Mouse (Mus musculus) heart, embryonic 16.5 days (tissue): ENCODE measurements around the gene Ccdc124. TPM values are rescaled to one million over a fixed set of nuclear protein-coding genes. Genes with fewer than 3 reads are reported as not detected.

Source experiments
- ATAC-seq: fragments of 200-750 bp; cut with Nextera tagmentation; replicated peaks from 2 replicates; pipeline ENCODE4 v1.8.0; 2017; ENCODE audit warnings: moderate number of reproducible peaks; ENCODE audit not compliant: insufficient read depth, low FRiP score; ENCODE audit errors: extremely low read depth
- H3K27ac ChIP-seq: fragments of 300-500 bp; sonication (generic); 2 replicates; pipeline ENCODE4 v1.5.1; 2014; ENCODE audit warnings: mild to moderate bottlenecking, low read length, control low read depth, moderate library complexity
- H3K27me3 ChIP-seq: fragments of 300-500 bp; sonication (generic); 2 replicates; pipeline ENCODE4 v1.6.1; 2014; ENCODE audit warnings: low read length, mixed read lengths; ENCODE audit not compliant: control insufficient read depth, insufficient read depth
- H3K36me3 ChIP-seq: fragments of 300-500 bp; sonication (generic); 2 replicates; pipeline ENCODE4 v1.6.1; 2014; ENCODE audit not compliant: control insufficient read depth, insufficient read depth
- H3K4me1 ChIP-seq: fragments of 300-500 bp; sonication (generic); 2 replicates; pipeline ENCODE4 v1.6.1; 2014; ENCODE audit warnings: low read length, mixed read lengths; ENCODE audit not compliant: control insufficient read depth, insufficient read depth
- H3K4me2 ChIP-seq: fragments of 300-500 bp; sonication (generic); 2 replicates; pipeline ENCODE4 v1.6.1; 2014; ENCODE audit warnings: low read depth, mild to moderate bottlenecking, control low read depth, low read length
- H3K4me3 ChIP-seq: fragments of 300-500 bp; sonication (generic); 2 replicates; pipeline ENCODE4 v1.5.1; 2014; ENCODE audit warnings: mild to moderate bottlenecking, control low read depth, low read length
- H3K9ac ChIP-seq: fragments of 300-500 bp; sonication (generic); 2 replicates; pipeline ENCODE4 v1.6.1; 2014; ENCODE audit warnings: low read length, control low read depth
- H3K9me3 ChIP-seq: fragments of 300-500 bp; sonication (generic); replicated peaks from 2 replicates; pipeline ENCODE4 v1.6.1; 2016; ENCODE audit warnings: low read length; ENCODE audit not compliant: control insufficient read depth
- WGBS: fragments of 180-500 bp; shearing (Covaris S2); extraction: QIAGEN DNeasy Blood & Tissue Kit; methylation state at CpG from one replicate; pipeline ENCODE4 v1.1.7; 2014; 5-methylcytosine and 5-hydroxymethylcytosine counted together
- polyA plus RNA-seq: library from polyadenylated mRNA; unstranded; fragments of >200 nt; fragmentation: Nextera tagmentation; extraction: Ambion mirVana; gene quantifications from 2 replicates; pipeline ENCODE4 v1.2.1, GENCODE M21; 2015

Ccdc124 gene
- polyA plus RNA-seq, 1 experiment from 2014 or later: 82.3 TPM

DNA sequence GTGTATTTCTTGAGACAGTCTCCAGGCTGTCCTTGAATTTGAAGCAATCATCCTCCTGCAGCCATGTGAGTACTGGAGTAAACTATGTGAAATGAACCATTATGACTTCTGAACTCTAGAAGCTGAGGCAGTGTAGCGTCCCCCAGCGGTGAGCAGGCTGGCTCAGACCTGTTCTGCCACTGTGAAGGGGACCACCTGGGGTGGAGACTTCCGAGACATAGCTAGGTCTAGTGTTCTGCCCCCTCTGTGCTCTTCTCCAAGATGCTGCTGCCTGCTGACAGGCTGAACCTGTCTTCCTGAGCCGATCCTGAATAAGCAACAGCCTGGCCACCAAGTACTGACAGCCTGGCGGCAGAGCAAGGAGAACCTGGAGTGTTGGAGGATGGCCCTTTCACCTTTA, 28.6 kb downstream of the Ccdc124 start:
- Histone ChIP-seq H3K36me3 (no peaks in the 10 kb centered on the region), H3K9me3 (no peaks in the 10 kb centered on the region), H3K4me3 (no peak overlapping the region), H3K27me3 (no peaks in the 10 kb centered on the region; the same call in 1 of the 2 replicates), H3K9ac (no peak overlapping the region), H3K4me1 (0 out of 2 replicates have a peak, but pooled peaks cover under 1% of the 10 kb centered on the region), H3K27ac (no peak overlapping the region), H3K4me2 (no peak overlapping the region)
- no peak for ATAC-seq
- 44% methylated on average over 5 of the region's 5 CpGs for WGBS

DNA sequence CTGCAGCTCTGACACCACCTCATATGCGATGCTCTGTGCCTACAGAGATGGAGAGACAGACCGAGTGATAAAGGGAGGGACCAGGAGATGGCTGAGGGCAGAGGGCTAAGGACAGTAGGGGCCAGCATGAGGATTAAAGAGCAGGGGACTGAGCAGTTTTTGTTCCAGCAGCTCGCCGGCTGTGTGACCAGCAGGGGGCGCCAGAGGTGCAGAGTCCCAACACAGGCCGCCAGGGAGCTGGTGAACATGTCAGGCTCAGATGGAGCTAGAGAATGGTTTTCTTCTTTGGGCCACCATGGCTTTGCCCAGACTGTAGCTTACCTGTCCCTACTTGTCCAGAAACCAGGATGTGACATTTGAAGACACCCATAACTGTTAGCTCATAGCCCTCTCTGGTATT, 29.2 kb downstream of the Ccdc124 start:
- Histone ChIP-seq H3K36me3 (no peaks in the 10 kb centered on the region), H3K4me1 (0 out of 2 replicates have a peak, but pooled peaks cover 2% of the 10 kb centered on the region), H3K4me2 (no peak overlapping the region), H3K4me3 (no peak overlapping the region), H3K27me3 (no peaks in the 10 kb centered on the region; the same call in 1 of the 2 replicates), H3K9me3 (no peaks in the 10 kb centered on the region), H3K9ac (no peak overlapping the region), H3K27ac (no peak overlapping the region)
- ATAC-seq: no peak
- WGBS: 2% methylated on average over 6 of the region's 6 CpGs

DNA sequence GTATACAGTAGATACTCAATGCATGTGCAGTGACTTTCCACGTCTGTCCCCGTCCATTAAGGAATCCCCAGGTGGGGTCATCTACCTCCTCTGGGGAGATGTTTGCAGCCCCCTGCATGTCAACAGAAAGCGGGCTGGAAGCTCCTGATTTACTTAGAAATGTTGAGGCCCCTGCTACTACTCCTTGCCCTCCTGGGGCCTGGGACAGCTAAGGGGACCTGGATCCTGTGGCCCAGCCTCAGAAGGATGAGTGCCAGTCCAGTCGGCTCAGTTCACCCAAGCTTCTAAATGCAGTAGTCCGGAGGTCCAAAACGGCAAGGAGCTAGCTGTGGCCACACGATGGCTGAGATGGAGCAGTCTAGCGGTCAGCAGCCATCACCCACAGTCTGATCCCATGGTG, 29.8 kb downstream of the Ccdc124 start:
- Histone ChIP-seq H3K36me3 (no peaks in the 10 kb centered on the region), H3K27me3 (no peaks in the 10 kb centered on the region; the same call in 1 of the 2 replicates), H3K4me1 (0 out of 2 replicates have a peak, but pooled peaks cover 2% of the 10 kb centered on the region), H3K4me2 (no peak overlapping the region), H3K4me3 (no peak overlapping the region), H3K27ac (no peak overlapping the region), H3K9ac (no peak overlapping the region), H3K9me3 (no peaks in the 10 kb centered on the region)
- 83% methylated on average over 8 of the region's 8 CpGs for WGBS
- no peak for ATAC-seq

DNA sequence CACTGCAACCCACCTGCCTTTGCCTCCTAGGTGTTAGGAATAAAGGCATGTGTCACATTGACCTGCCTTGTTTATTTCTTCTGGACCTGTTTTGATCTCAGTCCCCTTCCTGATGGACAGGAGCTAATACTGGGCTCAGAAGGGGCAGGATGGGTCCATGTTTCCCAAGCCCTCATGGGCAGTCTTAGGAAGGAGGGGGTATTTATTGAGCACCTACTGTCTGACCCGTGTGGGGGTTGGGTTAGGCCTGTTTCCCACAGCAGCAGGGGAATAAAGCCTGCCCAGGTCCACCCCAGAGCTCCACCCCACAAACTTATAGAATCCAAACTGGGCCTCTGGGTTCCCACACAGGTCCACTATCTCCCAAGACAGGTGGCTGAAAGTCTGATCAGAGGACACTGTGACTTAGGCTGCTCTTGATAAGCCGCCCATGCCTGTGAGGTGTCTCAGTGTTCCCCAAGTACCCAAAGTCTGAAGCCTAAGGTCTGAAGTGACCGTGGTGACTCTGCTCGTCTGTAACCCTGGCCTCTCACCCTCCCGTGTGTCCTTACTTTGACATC, 30.4 kb downstream of the Ccdc124 start:
- Histone ChIP-seq H3K27ac (no peak overlapping the region), H3K4me1 (peaks cover 7% of the 10 kb centered on the region), H3K9me3 (no peaks in the 10 kb centered on the region), H3K4me2 (no peak overlapping the region), H3K36me3 (no peaks in the 10 kb centered on the region), H3K27me3 (no peaks in the 10 kb centered on the region; the same call in 1 of the 2 replicates), H3K9ac (no peak overlapping the region), H3K4me3 (no peak overlapping the region)
- no peak for ATAC-seq
- WGBS: 76% methylated on average over 5 of the region's 5 CpGs

DNA sequence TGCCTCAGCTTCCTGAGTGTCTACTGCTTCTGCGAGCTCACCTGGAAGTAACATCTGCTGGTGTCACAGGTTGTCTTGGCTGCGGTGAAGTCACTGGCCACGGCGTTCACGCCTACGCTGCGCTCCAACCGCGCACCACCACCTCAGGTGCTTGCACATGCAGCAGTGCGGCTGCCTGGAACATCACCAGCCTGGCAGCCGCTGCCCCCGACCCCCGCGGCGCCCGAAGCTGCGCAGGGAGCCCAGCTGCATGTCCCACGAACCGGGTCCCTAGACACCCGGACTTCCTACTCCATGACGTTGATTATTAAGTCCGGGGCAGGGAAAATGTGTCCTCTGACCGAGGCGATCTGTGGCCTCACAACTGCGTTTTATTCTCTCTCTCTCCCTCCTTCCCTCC, 31.3 kb downstream of the Ccdc124 start:
- Histone ChIP-seq H3K4me3 (no peak overlapping the region), H3K4me1 (peaks cover 7% of the 10 kb centered on the region)
- no peak for ATAC-seq

DNA sequence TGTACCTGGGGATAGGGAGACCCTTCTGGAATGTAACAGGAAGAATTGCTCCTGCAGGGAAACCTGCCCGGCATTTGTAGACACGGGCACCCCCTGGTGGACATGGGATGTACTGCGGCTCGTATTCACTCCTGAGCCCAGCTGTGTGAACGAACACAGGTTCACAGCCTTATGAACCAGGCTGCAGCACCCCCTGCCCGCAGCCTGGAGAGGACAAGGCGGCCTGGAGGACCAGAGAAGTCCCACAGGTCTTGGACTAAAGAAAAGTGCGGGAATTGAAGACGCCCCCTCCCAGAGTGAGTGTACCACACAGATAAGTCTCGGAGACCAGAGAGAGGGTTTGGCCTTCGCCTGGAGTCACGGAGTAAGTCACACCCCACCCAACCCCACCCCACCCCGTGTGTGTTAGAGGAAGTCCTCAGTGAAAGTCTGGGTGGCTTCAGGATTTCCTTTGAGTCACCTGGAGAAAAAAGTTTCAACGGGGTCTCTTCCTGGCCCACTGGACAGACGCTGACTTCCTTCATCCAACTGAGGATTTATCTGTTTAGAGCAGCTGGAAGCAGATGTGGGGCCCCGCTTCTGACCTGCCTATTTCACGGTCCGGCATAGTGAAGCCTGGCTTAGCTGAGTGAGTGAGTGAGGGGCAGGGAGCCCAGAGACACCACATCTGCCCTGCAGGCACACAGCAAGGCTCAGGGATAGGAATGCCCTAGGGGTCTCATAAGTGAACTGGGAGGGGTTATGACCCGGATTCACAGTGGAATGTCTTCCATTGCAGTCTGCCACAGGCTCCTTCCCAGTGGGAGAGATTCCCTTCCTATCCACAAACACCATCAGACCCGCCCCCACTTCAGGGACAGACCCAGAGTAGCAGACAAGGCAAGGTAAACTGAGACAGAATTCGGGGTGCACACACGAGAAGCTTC, 32.3 kb downstream of the Ccdc124 start:
- Histone ChIP-seq H3K27me3 (no peaks in the 10 kb centered on the region; the same call in 1 of the 2 replicates), H3K4me2 (no peak overlapping the region), H3K4me3 (no peak overlapping the region), H3K4me1 (peaks cover 7% of the 10 kb centered on the region), H3K9ac (0 out of 2 replicates have a peak overlapping the region, but pooled peaks have one; percentile 13), H3K9me3 (no peaks in the 10 kb centered on the region), H3K36me3 (no peaks in the 10 kb centered on the region), H3K27ac (no peak overlapping the region)
- ATAC-seq: no peak
- WGBS: 34% methylated on average over 22 of the region's 22 CpGs

More for the DNA sequence above, 31.3 kb downstream of the Ccdc124 start:
- H3K4me2 ChIP-seq: no peak overlapping the region
- H3K27ac ChIP-seq: no peak overlapping the region
- WGBS: 66% methylated on average over 25 of the region's 25 CpGs
- no peaks in the 10 kb centered on the region for H3K36me3 ChIP-seq
- no peaks in the 10 kb centered on the region for H3K9me3 ChIP-seq
- H3K27me3 ChIP-seq: no peaks in the 10 kb centered on the region; the same call in 1 of the 2 replicates
- no peak overlapping the region for H3K9ac ChIP-seq

DNA sequence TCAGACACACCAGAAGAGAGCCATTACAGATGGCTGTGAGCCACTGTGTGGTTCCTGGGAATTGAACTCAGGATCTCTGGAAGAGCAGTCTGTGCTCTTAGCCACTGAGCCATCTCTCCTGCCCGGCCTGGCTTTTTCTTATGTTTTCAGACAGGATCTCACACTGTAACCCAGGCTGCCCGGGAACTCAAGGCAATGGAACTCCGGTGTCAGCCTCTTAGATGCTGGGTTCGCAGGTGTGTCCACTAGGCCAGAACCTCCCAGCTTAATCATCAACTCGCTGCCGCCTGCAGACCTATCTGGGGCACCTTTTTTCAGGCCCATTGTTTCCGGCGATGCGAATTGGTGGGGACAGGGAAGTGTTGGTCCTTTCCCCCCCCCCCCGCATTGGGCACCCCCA, 33.1 kb downstream of the Ccdc124 start:
- Histone ChIP-seq H3K9ac (no peak overlapping the region), H3K4me1 (peaks cover 7% of the 10 kb centered on the region), H3K4me2 (no peak overlapping the region), H3K27ac (no peak overlapping the region), H3K27me3 (no peaks in the 10 kb centered on the region; the same call in 1 of the 2 replicates), H3K4me3 (no peak overlapping the region), H3K9me3 (no peaks in the 10 kb centered on the region), H3K36me3 (0 out of 2 replicates have a peak, but pooled peaks cover 3% of the 10 kb centered on the region)
- 49% methylated on average over 10 of the region's 10 CpGs for WGBS
- no peak for ATAC-seq

DNA sequence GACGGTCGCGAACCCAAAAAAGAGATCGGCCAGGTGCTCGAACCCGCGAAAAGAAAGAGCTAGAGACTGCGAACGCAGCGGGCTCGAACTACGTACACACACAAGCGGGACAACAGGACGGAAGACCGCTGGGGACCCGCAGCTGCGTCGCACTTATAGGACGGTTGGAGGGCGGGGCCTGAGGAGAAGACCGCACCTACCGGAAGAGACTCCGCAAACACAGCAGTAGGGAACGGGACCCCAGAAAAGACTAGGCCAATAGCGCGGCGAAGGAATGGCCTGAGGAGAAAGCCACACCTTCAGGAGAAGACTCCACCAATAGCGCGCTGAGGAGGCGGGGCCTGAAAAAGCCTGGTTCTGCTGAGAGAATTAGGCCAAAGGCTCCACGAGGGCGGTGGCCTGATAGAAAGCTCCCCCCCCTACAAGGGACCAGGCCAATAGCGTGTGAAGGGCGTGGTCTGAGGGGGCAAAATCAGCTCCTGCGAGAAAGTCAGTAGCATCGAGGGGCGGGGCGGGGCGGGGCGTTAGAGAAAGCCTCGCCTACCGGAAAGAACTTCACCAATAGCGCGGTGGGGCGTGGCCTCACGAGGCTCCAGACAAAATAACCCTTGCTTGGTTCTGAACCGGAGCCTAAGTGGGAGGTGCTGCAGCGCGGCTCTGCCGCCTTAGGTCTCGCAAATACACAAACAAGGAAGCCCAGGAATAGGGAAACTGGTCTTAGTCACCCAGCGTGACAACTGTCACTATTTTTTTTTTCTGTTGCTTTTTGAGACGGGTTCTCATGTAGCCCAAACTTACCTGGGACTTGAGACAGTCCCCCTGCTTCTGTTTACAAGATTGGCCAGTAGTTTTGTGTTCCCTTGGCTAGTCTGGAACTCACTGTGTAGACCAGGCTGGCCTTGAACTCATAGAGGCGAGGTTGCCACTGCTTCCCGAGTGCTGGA, 34.1 kb downstream of the Ccdc124 start, which contains the start of gene Arrdc2:
Arrdc2 (minus strand) TSS at position 313 of the 944 bp plus-strand sequence.
- Histone ChIP-seq H3K4me3 (peak within 1 kb of the TSS; percentile 86), H3K9me3 (no peaks in the 10 kb centered on the region), H3K27me3 (no peaks in the 10 kb centered on the region; the same call in 1 of the 2 replicates), H3K4me1 (peaks cover 7% of the 10 kb centered on the region), H3K4me2 (peak within 1 kb of the TSS; percentile 91), H3K9ac (peak within 1 kb of the TSS; percentile 90), H3K27ac (peak within 1 kb of the TSS; percentile 92), H3K36me3 (0 out of 2 replicates have a peak, but pooled peaks cover 5% of the 10 kb centered on the region)
- WGBS: 2% methylated on average over 55 of the region's 55 CpGs
- ATAC-seq: peak; percentile 97
